Mouse (Mus musculus) monocyte, adult 59 days (primary cell): ENCODE data around the gene Vil1. TPM values are rescaled to one million over a fixed set of nuclear protein-coding genes. Genes with fewer than 3 reads are reported as not detected.

Experiments used
- total RNA-seq, 2 experiments: library from RNA; stranded (reverse); gene quantifications; one replicate each; pipeline ENCODE4 v1.2.4; 2023

The Vil1 gene
- under 1 TPM in 1 of 2 experiments, not detected in 1; 1.00 TPM for total RNA-seq

DNA sequence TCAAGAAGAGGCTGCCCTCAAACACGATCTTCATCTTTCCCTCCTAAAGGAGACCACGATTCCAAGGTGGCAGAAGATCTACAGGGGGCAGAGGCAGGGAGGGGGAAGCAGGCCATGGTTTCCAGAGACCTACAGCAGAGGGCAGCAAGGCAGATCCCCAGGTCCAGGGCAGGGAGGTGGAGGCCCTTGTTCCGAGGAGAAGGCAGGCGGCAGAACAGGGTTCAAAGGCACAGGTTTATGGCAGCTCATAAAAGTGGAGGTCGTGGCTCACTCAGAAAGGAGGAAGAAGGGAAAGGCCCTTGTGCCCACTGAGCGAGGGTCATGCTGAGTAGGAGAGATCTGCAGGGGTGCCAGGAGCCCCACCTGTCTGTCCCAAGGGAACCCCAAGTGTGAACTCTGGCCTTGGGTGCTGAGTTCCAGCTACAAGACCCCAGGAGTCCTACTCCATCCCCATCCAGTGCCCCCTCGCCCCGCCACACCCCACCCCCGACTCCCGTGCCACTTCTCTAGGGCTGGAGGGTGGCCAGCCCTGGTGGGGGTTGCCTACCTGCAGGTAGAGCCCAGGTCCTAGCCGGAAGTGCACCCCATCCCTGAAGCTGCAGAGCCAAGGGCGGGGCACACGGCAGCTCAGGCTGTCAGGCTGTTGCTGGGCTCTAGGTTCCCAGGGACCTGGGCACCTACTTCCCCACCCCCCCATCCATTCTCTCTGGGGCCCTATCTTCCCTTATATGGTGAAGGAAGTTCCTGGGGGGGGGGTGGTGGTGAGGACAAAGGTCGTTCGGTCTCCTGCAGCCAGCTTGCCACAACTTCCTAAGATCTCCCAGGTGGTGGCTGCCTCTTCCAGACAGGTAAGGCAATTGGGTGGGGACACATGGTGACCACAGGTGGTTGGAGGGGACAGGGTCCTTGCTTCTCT, at the start of gene Vil1:
Vil1 (plus strand) TSS at position 788 of the 916 bp plus-strand sequence.

DNA sequence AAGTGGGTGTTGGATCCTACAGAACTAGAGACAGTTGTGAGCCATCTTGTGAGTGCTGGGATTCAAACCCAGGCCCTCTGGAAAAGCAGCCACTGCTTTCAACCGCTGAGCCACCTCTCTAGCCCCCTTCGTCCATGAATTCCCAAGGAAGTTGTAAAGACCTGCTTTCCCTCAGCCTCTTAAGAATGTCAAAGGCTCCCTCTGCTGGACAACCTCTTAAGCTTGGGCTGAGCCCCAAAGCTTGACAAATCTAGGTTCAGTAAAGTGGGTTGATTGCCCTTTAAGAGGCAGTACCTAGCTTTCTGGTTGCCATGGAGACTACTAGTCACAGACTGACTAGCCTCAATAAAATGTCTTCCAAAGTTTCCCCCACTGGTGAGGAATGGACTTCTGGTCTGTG, 47.4 kb upstream of the Vil1 start, which contains the start of gene Catip:
Catip (plus strand) TSS at position 297 of the 400 bp plus-strand sequence.

DNA sequence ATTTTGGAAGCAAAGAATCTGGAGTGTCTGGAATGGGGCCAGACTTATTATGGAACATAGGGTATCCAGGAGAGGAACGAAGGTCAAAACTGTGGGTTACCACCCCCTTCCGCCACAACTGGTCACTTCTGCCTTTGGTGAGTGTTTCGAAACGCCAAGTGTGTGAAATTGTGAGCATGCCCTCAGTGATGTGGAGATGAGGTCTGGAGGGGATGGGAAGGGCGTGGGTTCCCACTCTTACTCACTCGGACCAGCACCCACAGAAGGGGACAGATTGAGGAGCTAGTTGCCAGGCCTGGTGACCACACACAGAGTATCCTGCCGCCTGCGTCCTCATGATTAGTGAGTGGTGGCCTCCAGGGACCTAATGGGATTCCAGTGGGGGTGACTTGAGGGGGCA, 34.2 kb upstream of the Vil1 start, which contains the start of gene Slc11a1:
Slc11a1 (plus strand) TSS at position 216 of the 400 bp plus-strand sequence.

GRCm38 (mm10) chr1:74390924-74391748, 18.0 kb upstream of the Vil1 start, which contains the start of gene Ctdsp1:
Gene Ctdsp1, plus strand, starts transcription at chr1:74391509.

Other genes starting within 250 kb of the Vil1 start
- gene Cxcr1, start 214.7 kb upstream of the Vil1 start, total RNA-seq, result not detected
- 100 to 1,000 TPM; 710 to 723 TPM for gene Arpc2, start 173.3 kb upstream of the Vil1 start, total RNA-seq
- gene Gpbar1, start 130.8 kb upstream of the Vil1 start, total RNA-seq, result under 1 TPM; 0.63 to 0.85 TPM
- 100 to 1,000 TPM; 118 to 129 TPM for gene Aamp, start 124.6 kb upstream of the Vil1 start, total RNA-seq
- gene Pnkd, start 124.4 kb upstream of the Vil1 start, total RNA-seq, result 10 to 100 TPM; 16.8 to 17.0 TPM
- gene Tmbim1, start 103.8 kb upstream of the Vil1 start, total RNA-seq, result 10 to 100 TPM; 66.7 to 88.5 TPM
- gene Catip, start 47.3 kb upstream of the Vil1 start, total RNA-seq, result under 1 TPM; 0.49 to 0.76 TPM
- 100 to 1,000 TPM; 616 to 632 TPM for gene Slc11a1, start 34.2 kb upstream of the Vil1 start, total RNA-seq
- gene Ctdsp1, start 17.9 kb upstream of the Vil1 start, total RNA-seq, result 100 to 1,000 TPM; 136 to 144 TPM
- gene Cnot9, start 96.7 kb downstream of the Vil1 start, total RNA-seq, result 10 to 100 TPM; 18.8 to 18.9 TPM
- under 1 TPM in 1 of 2 experiments, not detected in 1; 0.85 TPM for gene Plcd4, start 133.5 kb downstream of the Vil1 start, total RNA-seq
- 10 to 100 TPM; 15.8 to 18.7 TPM for gene Usp37, start 134.9 kb downstream of the Vil1 start, total RNA-seq
- gene Zfp142, start 178.9 kb downstream of the Vil1 start, total RNA-seq, result 10 to 100 TPM; 19.7 to 24.2 TPM
- 1 to 10 TPM; 6.5 to 7.0 TPM for gene Bcs1l, start 178.9 kb downstream of the Vil1 start, total RNA-seq
- 10 to 100 TPM; 38.6 to 45.9 TPM for gene Rnf25, start 192.0 kb downstream of the Vil1 start, total RNA-seq
- gene Stk36, start 192.1 kb downstream of the Vil1 start, total RNA-seq, result under 1 TPM; 0.36 to 0.84 TPM